Mouse (Mus musculus) ES-E14 (cell line): ENCODE data around the gene Nkiras1. TPM values are rescaled to one million over a fixed set of nuclear protein-coding genes. Genes with fewer than 3 reads are reported as not detected.

Source experiments
- DNase-seq: peaks from one replicate; pipeline ENCODE4 v3.0.0-alpha.2; 2013; ENCODE audit warnings: low read depth, low spot score
- H3K27ac ChIP-seq: 2 replicates; pipeline ENCODE4 v1.5.1; 2012; ENCODE audit warnings: low read depth, mild to moderate bottlenecking, low read length, moderate library complexity, mixed read lengths; ENCODE audit not compliant: poor library complexity, insufficient read depth, severe bottlenecking
- H3K36me3 ChIP-seq: 2 replicates; pipeline ENCODE4 v1.6.1; 2012; ENCODE audit warnings: mild to moderate bottlenecking, low read length, moderate library complexity, mixed read lengths; ENCODE audit not compliant: control insufficient read depth, poor library complexity, insufficient read depth, severe bottlenecking
- H3K4me1 ChIP-seq, 2 experiments: fragments of 150-350 bp in 1 of 2; sonication (generic) in 1 of 2; 2 replicates each; pipeline ENCODE4 v1.6.1; 2012; ENCODE audit warnings: low read length in 2 of 2, mild to moderate bottlenecking in 1 of 2, mixed read lengths in 1 of 2; ENCODE audit not compliant: control insufficient read depth in 2 of 2, insufficient read depth in 2 of 2, poor library complexity in 1 of 2
- H3K4me3 ChIP-seq, 2 experiments: fragments of 150-350 bp in 1 of 2; sonication (generic) in 1 of 2; 2 replicates each; pipeline ENCODE4 v1.5.1; 2012; ENCODE audit warnings: low read length in 2 of 2, low read depth in 1 of 2, mild to moderate bottlenecking in 1 of 2, mixed read lengths in 1 of 2; ENCODE audit not compliant: insufficient read depth in 1 of 2, poor library complexity in 1 of 2, severe bottlenecking in 1 of 2
- H3K9ac ChIP-seq: 2 replicates; pipeline ENCODE4 v1.6.1; 2012; ENCODE audit warnings: low read depth, mild to moderate bottlenecking, low read length, mixed read lengths; ENCODE audit not compliant: poor library complexity, insufficient read depth, severe bottlenecking
- H3K9me3 ChIP-seq: fragments of 150-350 bp; sonication (generic); 2 replicates; pipeline ENCODE4 v1.6.1; 2012; ENCODE audit warnings: low read depth, mild to moderate bottlenecking, low read length; ENCODE audit not compliant: control insufficient read depth, insufficient read depth
- CHD2 ChIP-seq: IDR thresholded peaks from 2 replicates; pipeline ENCODE4 v1.6.1; 2014; ENCODE audit warnings: mild to moderate bottlenecking, low read depth, low read length, inconsistent platforms
- HCFC1 ChIP-seq: IDR thresholded peaks from 2 replicates; pipeline ENCODE4 v1.6.1; 2012; ENCODE audit warnings: low read length, inconsistent platforms, borderline replicate concordance; ENCODE audit not compliant: insufficient read depth
- MAFK ChIP-seq: IDR thresholded peaks from 2 replicates; pipeline ENCODE4 v1.6.1; 2014; ENCODE audit warnings: mild to moderate bottlenecking, low read depth, low read length, inconsistent platforms; ENCODE audit not compliant: insufficient read depth
- ZC3H11A ChIP-seq: IDR thresholded peaks from 2 replicates; pipeline ENCODE4 v1.6.1; 2012; ENCODE audit warnings: low read depth, mild to moderate bottlenecking, inconsistent platforms, low read length, borderline replicate concordance
- ZNF384 ChIP-seq: IDR thresholded peaks from 2 replicates; pipeline ENCODE4 v1.6.1; 2012; ENCODE audit warnings: low read depth, low read length, inconsistent platforms
- in situ Hi-C, 2 experiments: fragments of 600-800 bp; cut with MboI; formaldehyde crosslinking; loops; one replicate each; pipeline ENCODE4 v1.15.1; 2025; ENCODE audit warnings: low sequenced_read_pairs in 2 of 2, inconsistent platforms in 1 of 2; ENCODE audit not compliant: unreplicated experiment in 2 of 2
- total RNA-seq: library from RNA; depleted of rRNA; stranded (reverse); fragments of 300-350 nt; gene quantifications from 2 replicates; pipeline ENCODE4 v1.2.3, GENCODE M21; 2012

Nkiras1 gene
- total RNA-seq, 1 experiment: 8.1 TPM

DNA sequence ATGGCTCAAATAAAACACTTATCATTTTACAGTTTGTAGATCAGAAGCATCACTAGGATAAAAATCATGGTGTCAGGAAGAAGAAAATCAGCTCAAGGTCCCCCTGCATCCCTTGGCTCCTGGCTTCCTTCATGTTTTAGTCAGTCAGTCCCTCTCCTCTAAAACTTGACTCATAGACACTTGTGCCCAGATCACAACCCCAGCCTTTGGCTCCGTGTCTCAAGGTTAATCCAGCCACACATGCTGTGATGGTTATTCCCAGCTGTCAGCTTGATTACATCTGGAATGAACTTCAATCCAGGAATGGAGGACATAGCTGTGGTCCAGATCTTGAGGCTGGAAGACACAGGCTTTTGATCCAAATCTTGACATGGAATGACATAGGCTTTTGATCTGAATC is 3.6 kb downstream of the Nkiras1 start:
- H3K9me3 ChIP-seq: no peaks in the 10 kb centered on the region
- in situ Hi-C loops: no loop called here
- H3K4me1 ChIP-seq: peaks cover 0 to 2% of the 10 kb centered on the region in 2 experiments; a peak in 1 of 4 replicates
- H3K36me3 ChIP-seq: peaks cover 11% of the 10 kb centered on the region
- no peak for DNase-seq
- no peak overlapping the region for H3K4me3 ChIP-seq
- H3K27ac ChIP-seq: no peak overlapping the region
- TF ChIP-seq HCFC1 (no peak), MAFK (no peak), ZNF384 (no peak), ZC3H11A (no peak), CHD2 (no peak)
- H3K9ac ChIP-seq: no peak overlapping the region

DNA sequence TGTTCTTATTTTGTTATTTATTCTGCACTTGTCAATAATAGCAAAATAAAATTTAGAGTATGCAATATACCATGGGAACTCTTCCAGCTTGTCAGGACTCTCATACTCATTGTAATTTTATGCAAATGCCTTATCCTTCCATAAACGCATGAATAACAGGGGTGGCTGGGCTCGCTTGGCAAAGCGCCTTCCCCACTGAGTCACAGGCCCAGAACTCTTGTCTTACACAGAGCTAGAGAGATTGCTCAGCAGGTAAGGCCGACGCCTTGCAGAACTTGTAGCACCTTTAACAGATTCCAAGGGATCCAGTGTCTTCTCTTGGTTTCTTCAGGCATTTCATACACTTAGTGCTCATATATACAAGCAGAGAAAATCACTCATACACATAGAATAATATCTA is 9.4 kb downstream of the Nkiras1 start:
- Histone ChIP-seq H3K9ac (no peak overlapping the region), H3K36me3 (peaks cover 2% of the 10 kb centered on the region; the same call in 1 of the 2 replicates), H3K4me3 (no peak overlapping the region), H3K4me1 (no peaks in the 10 kb centered on the region), H3K9me3 (no peaks in the 10 kb centered on the region; the same call in 1 of the 2 replicates), H3K27ac (no peak overlapping the region)
- in situ Hi-C loops: no loop called here
- DNase-seq: no peak
- TF ChIP-seq ZNF384 (no peak), ZC3H11A (no peak), MAFK (no peak), HCFC1 (no peak), CHD2 (no peak)

DNA sequence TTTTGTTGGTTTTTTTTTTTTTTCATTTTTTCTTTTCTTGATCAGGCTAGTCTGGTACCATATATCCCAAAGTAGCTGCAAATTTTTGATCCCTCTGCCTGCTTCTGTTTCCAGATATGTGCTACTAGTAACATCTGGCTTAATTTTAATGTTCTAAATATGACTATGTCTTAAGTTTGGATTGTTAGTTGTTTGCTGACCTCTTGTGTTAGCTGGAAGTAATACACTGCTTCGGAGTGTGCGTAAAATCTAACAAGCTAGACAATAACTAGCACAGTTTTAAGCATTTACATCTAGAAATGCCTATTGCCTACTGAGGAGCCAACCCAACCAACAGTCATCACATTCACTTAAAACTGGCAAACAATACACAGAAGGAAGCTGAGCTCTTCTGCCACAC is 13.6 kb downstream of the Nkiras1 start:
- TF ChIP-seq ZNF384 (no peak), CHD2 (no peak), HCFC1 (no peak), MAFK (no peak), ZC3H11A (no peak)
- no peak for DNase-seq
- Histone ChIP-seq H3K4me3 (no peak overlapping the region), H3K9me3 (no peaks in the 10 kb centered on the region; the same call in 1 of the 2 replicates), H3K4me1 (peaks cover 0 to 2% of the 10 kb centered on the region in 2 experiments; a peak in 1 of 4 replicates), H3K9ac (no peak overlapping the region), H3K27ac (no peak overlapping the region), H3K36me3 (peaks cover 2% of the 10 kb centered on the region; the same call in 1 of the 2 replicates)
- in situ Hi-C loops: no loop called here

- no peak for DNase-seq
- Histone ChIP-seq H3K36me3 (peaks cover 2% of the 10 kb centered on the region; the same call in 1 of the 2 replicates), H3K4me1 (peaks cover 0 to 2% of the 10 kb centered on the region in 2 experiments; a peak in 1 of 4 replicates), H3K4me3 (no peak overlapping the region), H3K9ac (no peak overlapping the region), H3K9me3 (no peaks in the 10 kb centered on the region; the same call in 1 of the 2 replicates), H3K27ac (no peak overlapping the region)
- TF ChIP-seq HCFC1 (no peak), ZC3H11A (no peak), CHD2 (no peak), MAFK (no peak), ZNF384 (no peak)
- in situ Hi-C loops: no loop called here
Measured at GRCm38 (mm10) chr14:18285476-18285875, 14.5 kb downstream of the Nkiras1 start.

GRCm38 (mm10) chr14:18286441-18286840 is 15.5 kb downstream of the Nkiras1 start:
- H3K4me3 ChIP-seq: no peak overlapping the region
- no peaks in the 10 kb centered on the region; the same call in 1 of the 2 replicates for H3K9me3 ChIP-seq
- no peak for DNase-seq
- TF ChIP-seq ZNF384 (no peak), HCFC1 (no peak), ZC3H11A (no peak), MAFK (no peak), CHD2 (no peak)
- H3K36me3 ChIP-seq: peaks cover 2% of the 10 kb centered on the region; the same call in 1 of the 2 replicates
- in situ Hi-C loops: no loop called here
- H3K4me1 ChIP-seq: peaks cover 0 to 2% of the 10 kb centered on the region in 2 experiments; a peak in 1 of 4 replicates
- no peak overlapping the region for H3K27ac ChIP-seq
- H3K9ac ChIP-seq: no peak overlapping the region
